Mouse (Mus musculus) gastrocnemius, adult 2 months (tissue): ENCODE data around the gene Col9a2. TPM values are rescaled to one million over a fixed set of nuclear protein-coding genes. Genes with fewer than 3 reads are reported as not detected.
A peak's percentile ranks its signal among the peaks of the same experiment; 100 is the strongest.

Experiments
- DNase-seq: peaks from one replicate; pipeline ENCODE4 v3.0.0; 2022
- H3K27ac ChIP-seq: fragments of 200-600 bp; 2 replicates; pipeline ENCODE4 v1.8.1; 2022; ENCODE audit warnings: mild to moderate bottlenecking
- H3K4me3 ChIP-seq: fragments of 200-600 bp; 2 replicates; pipeline ENCODE4 v1.8.1; 2022; ENCODE audit warnings: mild to moderate bottlenecking, moderate library complexity
- CTCF ChIP-seq: fragments of 200-600 bp; IDR thresholded peaks from 2 replicates; pipeline ENCODE4 v1.8.1; 2022; ENCODE audit warnings: antibody characterized with exemption, mild to moderate bottlenecking, moderate library complexity
- intact Hi-C: fragments of 180-260 bp; cut with DNase I; formaldehyde crosslinking; loops from one replicate; pipeline ENCODE4 v1.15.1; 2025
- total RNA-seq, 2 experiments: library from RNA; stranded (reverse); gene quantifications; 2 replicates each; pipeline ENCODE4 v1.2.3; 2021

Col9a2 gene
- total RNA-seq, 2 experiments from 2014 or later: 0.20 TPM; not detected in 1

GRCm38 (mm10) chr4:121010770-121011549 is 28.2 kb upstream of the Col9a2 start:
- TF ChIP-seq CTCF: no peak
- intact Hi-C loops: no loop called here
- no peak overlapping the region for H3K4me3 ChIP-seq
- no peak for DNase-seq
- H3K27ac ChIP-seq: no peak overlapping the region

DNA sequence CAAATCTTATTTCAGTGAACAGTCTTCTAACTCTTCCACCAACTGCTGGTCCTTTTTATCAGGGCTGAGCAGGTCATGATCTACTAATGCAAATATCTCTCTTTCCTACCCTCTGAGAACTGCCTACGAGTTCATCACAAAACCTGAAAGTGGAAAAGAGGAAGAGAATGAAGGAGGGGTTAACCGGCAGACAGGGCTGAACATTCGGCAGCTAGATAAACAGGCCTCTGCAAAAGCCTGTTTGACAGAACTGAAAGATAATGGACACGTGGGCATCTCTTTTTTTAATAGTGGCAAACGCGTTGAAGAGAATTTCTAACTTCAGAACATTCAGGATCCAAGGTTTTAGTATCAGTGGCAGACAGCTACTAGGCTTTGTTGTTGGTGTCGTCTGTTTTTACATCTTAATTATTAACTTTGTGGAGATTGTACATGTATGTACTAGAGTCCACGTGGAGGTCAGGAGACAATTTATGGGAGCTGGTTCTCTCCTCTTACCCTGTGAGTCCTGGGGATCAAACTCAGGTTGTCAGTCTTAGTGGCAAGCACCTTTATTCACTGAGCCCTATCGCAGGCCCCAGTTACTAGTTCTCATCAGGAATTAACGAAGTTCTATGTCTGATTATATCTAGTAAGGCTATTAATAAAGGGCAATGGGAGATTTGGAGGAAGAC is 24.5 kb upstream of the Col9a2 start:
- intact Hi-C loops: no loop called here
- peak overlapping the region; percentile 7; the same call in 1 of the 2 replicates for H3K4me3 ChIP-seq
- DNase-seq: no peak
- TF ChIP-seq CTCF: no peak
- no peak overlapping the region for H3K27ac ChIP-seq

- DNase-seq: no peak
Measured at GRCm38 (mm10) chr4:121015268-121015659, 23.9 kb upstream of the Col9a2 start.

GRCm38 (mm10) chr4:121016021-121016898 is 22.9 kb upstream of the Col9a2 start:
- intact Hi-C loops: loop anchor here (2.0 kb wide), 1 partner anchor 29 kb away; no protein-coding TSS in a partner anchor
- no peak for TF ChIP-seq CTCF
- H3K4me3 ChIP-seq: peak overlapping the region; percentile 85
- peak overlapping the region; percentile 95 for H3K27ac ChIP-seq
- DNase-seq: no peak

More at GRCm38 (mm10) chr4:121015268-121015659, 23.9 kb upstream of the Col9a2 start:
- Histone ChIP-seq H3K4me3 (peak overlapping the region; percentile 85), H3K27ac (no peak overlapping the region)
- intact Hi-C loops: no loop called here
- no peak for TF ChIP-seq CTCF

GRCm38 (mm10) chr4:121016928-121017657 is 22.1 kb upstream of the Col9a2 start, which contains the start of gene Smap2:
Smap2 (minus strand) TSS chr4:121017247.
- peak within 1 kb of the TSS; percentile 95 for H3K27ac ChIP-seq
- intact Hi-C loops: loop anchor here (2.0 kb wide), 1 partner anchor 30 kb away; no protein-coding TSS in a partner anchor
- H3K4me3 ChIP-seq: peak within 1 kb of the TSS; percentile 85
- DNase-seq: peak; percentile 100
- peak; percentile 89 for TF ChIP-seq CTCF

DNA sequence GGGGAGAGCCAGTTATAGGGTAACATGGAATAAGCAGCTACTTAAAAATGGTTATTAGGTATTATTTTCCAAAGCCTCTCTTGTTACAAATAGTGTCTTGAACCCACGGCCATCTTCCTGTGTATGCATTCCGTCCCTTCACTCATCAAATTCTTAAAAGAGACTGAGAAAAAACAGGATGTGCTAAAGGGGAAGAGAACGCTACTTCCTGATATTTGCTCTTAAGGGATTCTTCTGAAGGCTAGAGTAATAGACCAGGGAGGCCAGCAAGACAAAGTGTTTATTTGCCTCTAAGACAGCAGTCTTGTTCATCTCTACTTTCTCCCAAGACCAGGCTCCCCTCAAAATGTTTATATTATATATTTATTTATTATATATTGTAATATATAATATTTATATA is 20.9 kb upstream of the Col9a2 start:
- TF ChIP-seq CTCF: no peak
- H3K27ac ChIP-seq: no peak overlapping the region
- no peak for DNase-seq
- no peak overlapping the region for H3K4me3 ChIP-seq
- intact Hi-C loops: no loop called here

GRCm38 (mm10) chr4:121020040-121020790 is 19.0 kb upstream of the Col9a2 start:
- intact Hi-C loops: no loop called here
- no peak overlapping the region for H3K27ac ChIP-seq
- H3K4me3 ChIP-seq: no peak overlapping the region
- DNase-seq: no peak
- no peak for TF ChIP-seq CTCF

- intact Hi-C loops: no loop called here
- DNase-seq: no peak
- Histone ChIP-seq H3K27ac (no peak overlapping the region), H3K4me3 (no peak overlapping the region)
- TF ChIP-seq CTCF: no peak
Measured at GRCm38 (mm10) chr4:121021911-121022310, 17.3 kb upstream of the Col9a2 start.

DNA sequence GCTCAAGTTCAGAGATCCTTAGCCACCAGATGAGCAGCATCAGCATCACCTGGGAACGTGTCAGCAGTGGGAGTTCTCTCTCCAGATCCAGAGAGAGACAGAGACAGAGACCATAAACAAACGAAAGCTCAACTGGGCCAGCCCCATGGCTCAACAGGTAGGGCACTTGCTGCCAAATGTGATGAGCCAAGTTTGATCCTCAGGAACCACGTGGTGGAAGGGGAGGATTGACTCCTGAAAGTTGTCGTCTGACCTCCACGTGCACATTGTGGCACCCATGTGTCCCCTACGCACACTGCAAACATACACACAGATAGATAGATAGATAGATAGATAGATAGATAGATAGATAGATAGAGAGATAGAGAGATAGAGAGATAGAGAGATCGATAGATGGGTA is 15.7 kb upstream of the Col9a2 start:
- Histone ChIP-seq H3K4me3 (no peak overlapping the region), H3K27ac (no peak overlapping the region)
- TF ChIP-seq CTCF: no peak
- intact Hi-C loops: no loop called here
- no peak for DNase-seq

GRCm38 (mm10) chr4:121023941-121024340 is 15.2 kb upstream of the Col9a2 start:
- Histone ChIP-seq H3K27ac (no peak overlapping the region), H3K4me3 (no peak overlapping the region)
- DNase-seq: no peak
- intact Hi-C loops: no loop called here
- TF ChIP-seq CTCF: no peak

DNA sequence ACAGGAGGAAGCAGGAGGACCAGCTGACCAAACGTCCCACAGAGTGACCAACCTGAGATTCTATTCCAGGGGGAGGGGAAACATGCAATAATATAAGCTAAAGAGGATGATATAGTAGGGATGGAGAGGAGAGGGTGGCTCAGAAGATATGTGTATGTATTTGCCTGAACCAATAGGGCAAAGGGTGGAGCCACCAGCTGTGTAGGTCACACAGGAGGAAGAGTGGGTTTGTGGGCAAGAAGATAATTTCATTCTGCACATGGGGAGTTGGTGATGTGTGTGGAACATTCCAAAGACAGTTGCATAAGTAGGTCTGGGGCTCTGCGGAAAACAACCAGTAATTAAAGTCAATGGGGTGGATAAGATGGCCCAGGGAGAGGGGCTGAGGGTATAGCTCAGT is 13.5 kb upstream of the Col9a2 start:
- DNase-seq: no peak
- no peak overlapping the region for H3K27ac ChIP-seq
- TF ChIP-seq CTCF: no peak
- H3K4me3 ChIP-seq: no peak overlapping the region
- intact Hi-C loops: no loop called here
